Mouse (Mus musculus) large intestine, adult 2 months (tissue): Measurements from ENCODE around the gene Copz1. TPM values are rescaled to one million over a fixed set of nuclear protein-coding genes. Genes with fewer than 3 reads are reported as not detected.

Source experiments
- DNase-seq: peaks from one replicate; pipeline ENCODE4 v3.0.0-alpha.2; 2012; ENCODE audit warnings: low read depth, low spot score
- WGBS: fragments of 180-500 bp; shearing (Covaris S2); methylation state at CpG from one replicate; pipeline ENCODE4 v1.1.7; 2018; 5-methylcytosine and 5-hydroxymethylcytosine counted together
- polyA plus RNA-seq: library from polyadenylated mRNA; depleted of rRNA; stranded (reverse); fragments of >200 nt; gene quantifications from 2 replicates; pipeline ENCODE4 v1.2.3, GENCODE M21; 2012

Gene Copz1
- polyA plus RNA-seq, 1 experiment, result 216 TPM

GRCm38 (mm10) chr15:103289600-103289999, 17.1 kb downstream of the Copz1 start:
- 73% methylated on average over 5 of the region's 5 CpGs for WGBS
- DNase-seq, result no peak

GRCm38 (mm10) chr15:103290417-103290816, 17.9 kb downstream of the Copz1 start:
- WGBS, result 72% methylated on average over 6 of the region's 6 CpGs
- no peak for DNase-seq

- 81% methylated on average over 9 of the region's 9 CpGs for WGBS
- no peak for DNase-seq
Observed at GRCm38 (mm10) chr15:103290843-103291242, 18.3 kb downstream of the Copz1 start.

- no peak for DNase-seq
- 29% methylated on average over 4 of the region's 4 CpGs for WGBS
Observed at GRCm38 (mm10) chr15:103292673-103293345, 20.3 kb downstream of the Copz1 start.

- WGBS, result 88% methylated on average over 2 of the region's 2 CpGs
- DNase-seq, result no peak
Observed at GRCm38 (mm10) chr15:103293375-103293774, 20.9 kb downstream of the Copz1 start.

- no peak for DNase-seq
- whole genome bisulfite sequencing, result 87% methylated on average over 2 of the region's 2 CpGs
Observed at GRCm38 (mm10) chr15:103294649-103295048, 22.1 kb downstream of the Copz1 start.

GRCm38 (mm10) chr15:103295851-103296250, 23.3 kb downstream of the Copz1 start:
- no peak for DNase-seq
- WGBS, result 59% methylated on average over 5 of the region's 5 CpGs

- WGBS, result 88% methylated on average over 6 of the region's 6 CpGs
- no peak for DNase-seq
Observed at GRCm38 (mm10) chr15:103297313-103297712, 24.8 kb downstream of the Copz1 start.

GRCm38 (mm10) chr15:103298026-103298425, 25.5 kb downstream of the Copz1 start:
- no peak for DNase-seq
- WGBS, result 91% methylated on average over 3 of the region's 3 CpGs

- no peak for DNase-seq
- WGBS, result 87% methylated on average over 5 of the region's 5 CpGs
Observed at GRCm38 (mm10) chr15:103298861-103299616, 26.5 kb downstream of the Copz1 start.

- 73% methylated on average over 8 of the region's 8 CpGs for WGBS
- DNase-seq, result no peak
Observed at GRCm38 (mm10) chr15:103299644-103300043, 27.1 kb downstream of the Copz1 start.

- 61% methylated on average over 18 of the region's 18 CpGs for WGBS
- DNase-seq, result no peak
Observed at GRCm38 (mm10) chr15:103300067-103300471, 27.6 kb downstream of the Copz1 start.

- 57% methylated on average over 2 of the region's 2 CpGs for WGBS
- DNase-seq, result no peak
Observed at GRCm38 (mm10) chr15:103300560-103300959, 28.0 kb downstream of the Copz1 start.

- DNase-seq, result no peak
- WGBS, result 67% methylated on average over 2 of the region's 2 CpGs
Observed at GRCm38 (mm10) chr15:103301046-103301445, 28.5 kb downstream of the Copz1 start.

- 66% methylated on average over 5 of the region's 5 CpGs for WGBS
Observed at GRCm38 (mm10) chr15:103301547-103302340, 29.2 kb downstream of the Copz1 start.

GRCm38 (mm10) chr15:103302341-103303021, 30.0 kb downstream of the Copz1 start:
- no peak for DNase-seq
- WGBS, result 61% methylated on average over 6 of the region's 6 CpGs

More at GRCm38 (mm10) chr15:103301547-103302340, 29.2 kb downstream of the Copz1 start:
- no peak for DNase-seq

- no peak for DNase-seq
- WGBS, result 21% methylated on average over 8 of the region's 8 CpGs
Observed at GRCm38 (mm10) chr15:103303916-103304615, 31.6 kb downstream of the Copz1 start.

- DNase-seq, result no peak
- 1% methylated on average over 9 of the region's 9 CpGs for WGBS
Observed at GRCm38 (mm10) chr15:103304616-103304969, 32.1 kb downstream of the Copz1 start.

GRCm38 (mm10) chr15:103305070-103305678, 32.7 kb downstream of the Copz1 start:
- WGBS, result under 1% methylated on average over 71 of the region's 71 CpGs
- peak; percentile 93 for DNase-seq
